Mouse (Mus musculus): Measurements from ENCODE around the gene Hdac10. TPM values are rescaled to one million over a fixed set of nuclear protein-coding genes. Genes with fewer than 3 reads are reported as not detected.

The Hdac10 gene
- polyA plus RNA-seq (2016; fragmentation: Nextera tagmentation; extraction: Ambion mirVana): 12.7 and 13.4 TPM in 2 replicates

DNA sequence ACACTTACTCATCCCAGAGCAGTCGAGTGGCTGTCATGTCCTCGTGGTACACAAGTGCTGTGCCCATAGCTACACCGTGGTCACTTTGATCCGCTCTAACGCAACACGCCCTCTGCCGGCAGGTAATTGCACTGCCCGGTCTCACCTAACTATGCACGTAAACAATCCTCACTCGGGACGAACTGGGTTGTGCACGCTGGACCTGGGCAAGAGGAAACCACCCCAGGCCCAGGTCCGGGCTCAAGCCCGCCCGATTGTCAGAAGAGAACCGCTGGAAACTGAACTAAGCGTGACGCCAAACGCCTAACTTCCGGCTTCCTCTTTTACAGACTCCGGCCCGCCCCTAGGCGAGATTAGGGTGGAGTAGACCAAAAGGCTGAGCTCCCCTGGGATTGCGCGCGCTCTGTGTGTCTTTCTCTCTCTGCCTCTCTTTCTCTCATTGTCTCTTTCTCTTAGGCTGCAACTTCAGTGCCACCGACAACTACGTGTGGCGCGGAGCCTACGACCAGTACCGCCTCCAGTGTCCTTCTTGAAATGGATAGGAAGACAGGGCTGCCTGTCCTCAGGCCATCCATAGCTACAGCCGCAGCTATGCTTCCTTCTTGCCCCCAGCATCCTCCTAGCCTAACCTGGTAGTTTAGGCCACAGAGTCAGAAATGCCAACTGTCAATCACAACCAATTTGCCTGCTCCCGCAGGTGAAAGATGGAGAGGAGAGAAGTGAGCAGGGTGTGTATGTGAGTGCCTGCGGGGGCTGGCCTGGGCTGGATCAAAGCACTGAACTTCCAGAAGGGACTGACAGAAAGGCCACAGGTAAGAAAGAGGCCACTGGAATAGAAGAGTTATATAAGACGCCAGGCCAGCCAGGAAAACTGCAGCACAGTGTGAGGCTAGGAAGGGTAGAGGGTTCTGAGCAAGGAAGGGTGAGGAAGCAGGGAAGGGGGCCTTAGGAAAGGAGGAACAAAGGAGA is at the start of gene Hdac10:
Hdac10 (minus strand) TSS at position 319 of the 969 bp plus-strand sequence.
- Histone ChIP-seq H3K27me3 (replicated peaks) (no peaks in the 10 kb centered on the region), H3K4me1 (replicated peaks) (peaks cover 16% of the 10 kb centered on the region), H3K4me2 (peak within 1 kb of the TSS; percentile 81), H3K4me3 (peak within 1 kb of the TSS; percentile 67), H3K9ac (peak within 1 kb of the TSS; percentile 82), H3K9me3 (replicated peaks) (no peaks in the 10 kb centered on the region), H3K27ac (ENCODE audit: poor library complexity, severe bottlenecking) (peak within 1 kb of the TSS; percentile 77), H3K36me3 (peaks cover 37% of the 10 kb centered on the region)
- 4% methylated on average over 36 of the region's 36 CpGs for WGBS
- peak; percentile 89 for ATAC-seq (ENCODE audit: insufficient number of reproducible peaks, low FRiP score)

DNA sequence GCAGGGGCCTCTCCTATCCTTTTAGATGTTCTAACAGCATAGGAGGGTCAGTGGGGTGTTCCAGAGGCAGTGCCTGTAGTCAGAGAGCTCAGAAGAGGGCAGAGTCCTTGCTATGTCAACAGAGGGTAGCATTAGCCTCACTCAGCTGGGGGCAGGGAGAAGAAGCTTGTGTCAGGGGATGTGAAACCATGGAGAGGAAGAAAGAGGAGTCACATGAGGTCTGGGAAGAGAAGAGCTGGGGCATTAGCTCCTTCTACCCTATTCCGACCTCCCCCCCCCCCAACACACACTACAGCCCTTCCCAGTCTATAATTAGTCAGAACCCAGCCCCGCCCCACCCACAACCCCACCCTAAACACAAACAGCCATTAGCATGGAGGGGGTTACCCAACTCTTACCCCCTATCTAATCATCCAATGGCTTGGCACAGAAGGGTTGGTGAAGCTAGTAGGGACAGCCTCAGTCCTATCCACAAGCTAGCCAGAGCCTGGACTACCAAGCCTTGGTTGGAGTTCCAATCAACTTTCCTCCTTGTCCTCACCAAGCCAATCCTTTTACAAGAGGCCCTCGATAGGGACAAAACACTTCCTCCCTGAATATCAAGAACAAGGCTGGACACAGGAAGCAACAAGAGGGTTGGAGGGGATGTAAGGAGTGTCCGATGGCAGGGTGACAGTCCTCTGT is 49.2 kb upstream of the Hdac10 start:
- ATAC-seq (ENCODE audit: insufficient number of reproducible peaks, low FRiP score): no peak
- Histone ChIP-seq H3K9ac (peak overlapping the region; percentile 55; the same call in 1 of the 2 replicates), H3K27ac (ENCODE audit: poor library complexity, severe bottlenecking) (peak overlapping the region; percentile 92), H3K4me2 (peak overlapping the region; percentile 85), H3K4me3 (no peak overlapping the region), H3K27me3 (replicated peaks) (no peaks in the 10 kb centered on the region), H3K9me3 (replicated peaks) (no peaks in the 10 kb centered on the region), H3K4me1 (replicated peaks) (peaks cover 87% of the 10 kb centered on the region), H3K36me3 (no peaks in the 10 kb centered on the region)
- 56% methylated on average over 4 of the region's 4 CpGs for WGBS

DNA sequence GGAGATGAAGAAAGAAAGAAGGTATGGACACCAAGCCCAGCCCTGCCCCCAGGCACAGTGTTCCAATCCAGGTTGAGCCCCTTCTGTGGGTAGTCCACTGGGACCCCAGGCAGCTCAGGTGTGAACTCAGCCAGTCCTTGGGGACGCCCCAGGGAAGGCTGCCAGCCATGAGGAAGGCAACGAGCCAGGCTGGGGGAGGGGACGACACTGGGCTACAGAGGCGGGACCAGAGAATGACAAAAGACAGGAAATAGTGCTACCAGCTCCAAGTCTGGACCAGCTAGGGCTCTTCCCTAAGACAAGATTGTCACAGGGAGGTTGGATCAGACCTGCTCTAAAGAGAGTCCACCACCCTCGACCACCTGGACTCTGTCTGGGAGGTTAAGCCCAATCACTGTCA is 48.6 kb upstream of the Hdac10 start:
- Histone ChIP-seq H3K4me3 (no peak overlapping the region), H3K4me1 (replicated peaks) (peaks cover 87% of the 10 kb centered on the region), H3K27ac (ENCODE audit: poor library complexity, severe bottlenecking) (peak overlapping the region; percentile 92), H3K27me3 (replicated peaks) (no peaks in the 10 kb centered on the region), H3K9ac (peak overlapping the region; percentile 55; the same call in 1 of the 2 replicates), H3K36me3 (no peaks in the 10 kb centered on the region), H3K4me2 (peak overlapping the region; percentile 85), H3K9me3 (replicated peaks) (no peaks in the 10 kb centered on the region)
- ATAC-seq (ENCODE audit: insufficient number of reproducible peaks, low FRiP score): no peak
- WGBS: 12% methylated on average over 5 of the region's 5 CpGs

DNA sequence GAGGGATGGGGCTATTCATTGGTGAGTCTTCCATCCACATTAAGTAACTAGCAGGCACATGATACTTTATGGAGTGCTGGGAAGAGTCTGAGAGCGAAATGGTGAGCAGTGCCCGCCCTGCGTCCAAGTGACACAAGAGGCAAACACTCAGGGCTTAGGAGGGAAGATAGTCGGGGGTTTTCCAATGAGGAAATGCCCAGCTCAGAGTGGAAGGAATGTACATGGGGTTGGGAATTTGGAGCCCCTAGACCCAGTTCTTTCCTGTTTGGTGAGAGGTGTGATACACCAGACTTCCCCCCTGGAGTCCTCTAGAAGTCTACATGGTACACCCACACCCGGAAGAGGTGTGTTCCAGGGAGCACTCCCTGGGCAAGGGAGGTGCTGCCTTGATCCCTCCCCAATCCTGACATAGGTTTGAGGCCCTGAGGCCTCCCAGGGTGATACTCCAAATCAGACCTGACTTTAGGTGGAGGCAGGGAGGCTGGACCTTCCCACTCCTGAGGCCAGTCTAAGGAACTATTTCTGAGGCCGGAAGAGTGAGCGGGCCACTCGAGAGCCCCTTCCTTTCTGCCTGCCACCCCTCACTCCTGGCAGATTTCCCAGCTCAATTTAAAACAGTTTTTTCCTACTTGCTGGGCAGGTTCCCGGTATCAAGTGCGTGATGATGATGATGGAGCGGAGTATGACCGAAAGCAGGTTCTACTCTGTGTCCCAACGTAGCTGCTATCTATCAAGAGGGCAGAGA is 47.1 kb upstream of the Hdac10 start:
- Histone ChIP-seq H3K27me3 (replicated peaks) (no peaks in the 10 kb centered on the region), H3K36me3 (no peaks in the 10 kb centered on the region), H3K4me3 (no peak overlapping the region), H3K4me1 (replicated peaks) (peaks cover 89% of the 10 kb centered on the region), H3K9ac (no peak overlapping the region), H3K4me2 (no peak overlapping the region), H3K27ac (ENCODE audit: poor library complexity, severe bottlenecking) (no peak overlapping the region), H3K9me3 (replicated peaks) (no peaks in the 10 kb centered on the region)
- ATAC-seq (ENCODE audit: insufficient number of reproducible peaks, low FRiP score): no peak
- WGBS: 71% methylated on average over 13 of the region's 13 CpGs

DNA sequence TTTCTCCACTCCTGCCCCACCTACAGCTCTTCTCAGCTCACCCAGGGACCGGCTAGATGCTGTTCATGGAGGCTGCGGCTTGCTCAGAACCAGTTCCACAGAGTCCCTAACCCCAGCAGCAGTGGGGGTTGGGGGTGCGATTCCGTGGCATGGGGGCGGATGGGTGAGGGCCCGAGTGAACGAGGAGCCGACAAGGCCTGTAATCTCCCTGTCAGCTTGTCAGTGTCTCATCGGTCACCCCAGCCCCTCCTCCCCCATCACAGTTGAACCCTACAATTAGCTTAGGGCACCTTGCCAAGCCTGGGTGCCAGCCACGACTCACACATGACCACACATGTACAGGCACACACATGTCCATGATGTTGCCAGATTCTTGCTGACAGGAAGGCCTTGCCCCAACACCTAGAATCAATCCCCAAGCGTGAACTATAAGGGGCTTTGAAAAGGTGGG is 46.4 kb upstream of the Hdac10 start:
- 50% methylated on average over 11 of the region's 11 CpGs for WGBS
- Histone ChIP-seq H3K27ac (ENCODE audit: poor library complexity, severe bottlenecking) (no peak overlapping the region), H3K4me3 (no peak overlapping the region), H3K36me3 (no peaks in the 10 kb centered on the region), H3K4me2 (no peak overlapping the region), H3K9me3 (replicated peaks) (no peaks in the 10 kb centered on the region), H3K4me1 (replicated peaks) (peaks cover 96% of the 10 kb centered on the region), H3K27me3 (replicated peaks) (no peaks in the 10 kb centered on the region), H3K9ac (no peak overlapping the region)
- ATAC-seq (ENCODE audit: insufficient number of reproducible peaks, low FRiP score): no peak

DNA sequence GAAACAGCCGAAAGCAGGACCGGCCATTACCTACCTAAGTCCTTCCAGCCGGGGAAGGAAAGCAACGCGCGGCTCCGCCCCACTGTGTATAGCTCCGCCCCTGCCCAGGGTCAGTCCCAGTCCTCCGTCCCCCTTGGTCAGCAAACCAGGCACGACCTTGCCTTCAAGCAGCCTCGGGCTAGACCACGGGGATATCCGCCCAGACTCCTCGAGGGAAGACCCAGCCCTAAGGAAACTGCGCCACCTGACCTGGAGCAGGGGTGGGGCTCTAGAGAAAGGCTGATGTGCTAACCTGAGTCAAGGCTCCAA is 45.4 kb upstream of the Hdac10 start:
- Histone ChIP-seq H3K27me3 (replicated peaks) (no peaks in the 10 kb centered on the region), H3K9me3 (replicated peaks) (no peaks in the 10 kb centered on the region), H3K4me1 (replicated peaks) (peaks cover 97% of the 10 kb centered on the region), H3K4me3 (peak overlapping the region; percentile 64), H3K4me2 (peak overlapping the region; percentile 97), H3K9ac (peak overlapping the region; percentile 81), H3K36me3 (no peaks in the 10 kb centered on the region), H3K27ac (ENCODE audit: poor library complexity, severe bottlenecking) (peak overlapping the region; percentile 33; the same call in 1 of the 2 replicates)
- WGBS: 1% methylated on average over 15 of the region's 15 CpGs
- peak; percentile 44 for ATAC-seq (ENCODE audit: insufficient number of reproducible peaks, low FRiP score)

DNA sequence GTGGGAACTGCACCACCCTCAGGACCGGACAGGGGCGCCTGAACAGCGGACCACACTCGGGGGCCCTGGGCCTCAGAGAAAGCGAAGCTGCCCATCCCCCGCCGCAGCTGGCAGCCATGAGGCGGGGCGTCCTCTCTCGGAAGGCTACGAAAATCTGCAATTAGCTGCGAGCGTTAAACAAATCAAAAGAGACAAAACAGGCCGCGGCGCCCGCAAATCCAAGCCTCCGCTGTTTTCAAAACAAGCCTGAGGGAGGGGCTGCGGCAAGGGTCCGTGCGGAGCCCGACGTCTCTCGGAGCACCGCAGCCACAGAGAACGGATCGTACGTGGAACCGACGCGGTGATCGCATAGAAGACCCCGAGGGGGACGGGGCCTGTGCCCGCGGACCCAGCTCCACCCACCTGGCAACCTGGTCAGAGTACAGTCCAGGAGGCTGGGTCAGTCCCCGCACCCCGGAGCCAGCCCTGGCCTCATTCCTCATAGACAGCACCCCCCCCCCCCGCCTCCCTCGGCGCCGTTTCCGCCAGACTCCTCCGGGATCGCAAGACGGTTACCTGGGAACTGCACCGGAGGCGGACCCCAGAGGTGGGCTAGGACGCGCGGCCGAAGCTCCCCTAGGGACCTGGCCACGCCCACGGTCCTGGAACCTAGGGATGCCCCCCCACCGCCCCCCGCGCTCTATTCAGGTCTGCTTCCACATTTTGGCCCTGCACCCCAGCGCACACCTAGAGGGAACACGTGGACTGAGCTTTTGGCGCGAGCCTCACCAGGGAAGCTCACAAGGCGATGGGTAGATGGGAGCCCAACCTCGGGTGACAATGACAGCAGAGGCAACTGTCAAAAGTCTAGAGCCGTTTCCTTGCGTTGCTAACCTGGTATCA is 44.8 kb upstream of the Hdac10 start:
- Histone ChIP-seq H3K27me3 (replicated peaks) (no peaks in the 10 kb centered on the region), H3K4me2 (peak overlapping the region; percentile 97), H3K4me3 (peak overlapping the region; percentile 64), H3K9me3 (replicated peaks) (no peaks in the 10 kb centered on the region), H3K9ac (peak overlapping the region; percentile 81), H3K4me1 (replicated peaks) (peaks cover 97% of the 10 kb centered on the region), H3K36me3 (peaks cover 3% of the 10 kb centered on the region), H3K27ac (ENCODE audit: poor library complexity, severe bottlenecking) (peak overlapping the region; percentile 33; the same call in 1 of the 2 replicates)
- under 1% methylated on average over 65 of the region's 65 CpGs for WGBS
- no peak for ATAC-seq (ENCODE audit: insufficient number of reproducible peaks, low FRiP score)

DNA sequence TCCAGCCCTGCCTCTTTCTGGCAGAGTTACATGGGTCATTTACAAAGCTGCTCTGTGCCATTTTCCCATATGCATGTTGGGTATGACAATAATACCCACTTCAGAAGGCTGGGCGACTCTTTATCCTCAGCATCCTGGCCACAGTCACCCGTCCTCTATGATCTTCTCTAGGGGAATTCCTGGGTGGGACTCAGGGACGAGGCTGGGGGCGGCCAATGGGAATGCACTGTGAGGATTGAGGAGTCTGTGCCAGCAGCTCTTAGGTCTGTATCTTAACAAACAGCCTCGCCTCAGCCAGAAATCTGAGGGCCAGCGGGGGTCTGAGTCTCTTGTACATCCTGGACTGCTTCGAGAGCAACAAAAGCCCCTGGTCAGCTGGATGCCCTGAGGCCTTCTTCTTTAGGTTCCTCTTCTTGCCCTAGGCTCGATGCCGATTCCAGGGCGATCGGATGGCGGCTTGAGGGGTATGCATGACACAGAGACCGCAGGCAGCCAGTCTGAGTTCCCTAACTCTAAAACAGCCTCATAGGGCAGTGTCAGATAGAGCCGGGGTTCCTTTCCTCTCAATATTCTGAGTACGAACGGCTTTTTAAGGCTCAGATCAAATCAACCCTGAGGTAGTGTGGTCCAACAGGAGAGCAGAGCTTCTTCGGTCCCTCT is 43.9 kb upstream of the Hdac10 start:
- peak overlapping the region; percentile 97 for H3K4me2 ChIP-seq
- no peak for ATAC-seq (ENCODE audit: insufficient number of reproducible peaks, low FRiP score)
- H3K9me3 ChIP-seq (replicated peaks): no peaks in the 10 kb centered on the region
- 43% methylated on average over 17 of the region's 17 CpGs for WGBS
- H3K4me1 ChIP-seq (replicated peaks): peaks cover 91% of the 10 kb centered on the region
- H3K27ac ChIP-seq (ENCODE audit: poor library complexity, severe bottlenecking): peak overlapping the region; percentile 33; the same call in 1 of the 2 replicates
- no peaks in the 10 kb centered on the region for H3K27me3 ChIP-seq (replicated peaks)
- H3K36me3 ChIP-seq: peaks cover 11% of the 10 kb centered on the region
- H3K4me3 ChIP-seq: peak overlapping the region; percentile 64
- H3K9ac ChIP-seq: peak overlapping the region; percentile 81

DNA sequence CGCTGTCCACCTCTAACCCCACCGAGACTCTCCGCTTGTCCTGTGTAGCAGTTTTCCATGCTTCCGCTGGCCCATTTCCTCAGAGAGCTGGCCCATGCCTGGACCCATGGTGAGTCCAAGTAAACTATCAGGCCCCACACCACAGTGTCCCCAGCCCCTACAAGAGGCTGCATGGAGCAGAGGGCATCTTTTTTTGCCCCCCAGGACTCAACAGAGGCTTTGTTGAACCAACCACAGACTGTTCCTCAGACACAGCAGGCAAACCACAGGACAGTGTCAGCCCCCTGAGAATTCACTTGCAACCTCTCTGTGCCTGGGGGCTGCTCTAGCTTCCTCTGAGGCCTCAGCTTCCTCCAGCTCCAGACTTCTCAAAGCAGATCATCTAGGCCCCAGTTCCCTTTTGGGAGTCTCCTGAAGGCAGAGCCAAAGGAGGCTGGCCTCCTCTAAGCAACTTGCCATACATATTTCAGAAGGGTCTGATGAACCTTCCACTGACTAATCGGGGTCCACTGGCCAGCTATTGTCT is 43.1 kb upstream of the Hdac10 start:
- Histone ChIP-seq H3K4me2 (no peak overlapping the region), H3K4me3 (no peak overlapping the region), H3K4me1 (replicated peaks) (peaks cover 83% of the 10 kb centered on the region), H3K36me3 (peaks cover 20% of the 10 kb centered on the region), H3K9ac (no peak overlapping the region), H3K27ac (ENCODE audit: poor library complexity, severe bottlenecking) (no peak overlapping the region), H3K9me3 (replicated peaks) (no peaks in the 10 kb centered on the region), H3K27me3 (replicated peaks) (no peaks in the 10 kb centered on the region)
- 81% methylated on average over 5 of the region's 5 CpGs for WGBS
- ATAC-seq (ENCODE audit: insufficient number of reproducible peaks, low FRiP score): no peak
